Mouse (Mus musculus) hindbrain, embryonic 14.5 days (tissue): ENCODE data around the gene Olfr402. TPM values are rescaled to one million over a fixed set of nuclear protein-coding genes. Genes with fewer than 3 reads are reported as not detected.
"Not testable (repeated sequence)": the region's sequence is repeated elsewhere in the genome, so short reads cannot be mapped to it uniquely, and the experiment has no call there.

ENCODE experiments used
- ATAC-seq: fragments of 200-750 bp; cut with Nextera tagmentation; 2 replicates; pipeline ENCODE4 v1.8.0; 2017; ENCODE audit warnings: moderate number of reproducible peaks, mild to moderate bottlenecking, moderate TSS enrichment, moderate library complexity; ENCODE audit not compliant: low FRiP score
- DNase-seq: peaks from one replicate; pipeline ENCODE4 v3.0.0-alpha.2; 2015; ENCODE audit warnings: low spot score
- H3K27ac ChIP-seq: fragments of 300-500 bp; sonication (generic); 2 replicates; pipeline ENCODE4 v1.5.1; 2014; ENCODE audit warnings: mild to moderate bottlenecking, moderate library complexity
- H3K27me3 ChIP-seq: fragments of 300-500 bp; sonication (generic); 2 replicates; pipeline ENCODE4 v1.6.1; 2014; ENCODE audit warnings: mild to moderate bottlenecking, low read length, mixed read lengths; ENCODE audit not compliant: control insufficient read depth, insufficient read depth
- H3K36me3 ChIP-seq: fragments of 300-500 bp; sonication (generic); replicated peaks from 2 replicates; pipeline ENCODE4 v1.6.1; 2014; ENCODE audit not compliant: control insufficient read depth, insufficient read depth
- H3K4me1 ChIP-seq: fragments of 300-500 bp; sonication (generic); replicated peaks from 2 replicates; pipeline ENCODE4 v1.6.1; 2014; ENCODE audit warnings: antibody characterized with exemption, low read length, mixed read lengths; ENCODE audit not compliant: control insufficient read depth, insufficient read depth
- H3K4me2 ChIP-seq: fragments of 300-500 bp; sonication (generic); replicated peaks from 2 replicates; pipeline ENCODE4 v1.6.1; 2014; ENCODE audit warnings: mild to moderate bottlenecking, moderate library complexity
- H3K4me3 ChIP-seq: fragments of 300-500 bp; sonication (generic); replicated peaks from 2 replicates; pipeline ENCODE4 v1.5.1; 2014; ENCODE audit warnings: mild to moderate bottlenecking, low read length
- H3K9ac ChIP-seq: fragments of 300-500 bp; sonication (generic); 2 replicates; pipeline ENCODE4 v1.6.1; 2014
- H3K9me3 ChIP-seq: fragments of 300-500 bp; sonication (generic); 2 replicates; pipeline ENCODE4 v1.6.1; 2016; ENCODE audit warnings: low read length; ENCODE audit not compliant: control insufficient read depth
- WGBS: fragments of 180-500 bp; shearing (Covaris S2); extraction: QIAGEN DNeasy Blood & Tissue Kit; methylation state at CpG from one replicate; pipeline ENCODE4 v1.1.7; 2014; 5-methylcytosine and 5-hydroxymethylcytosine counted together
- polyA plus RNA-seq: library from polyadenylated mRNA; unstranded; fragments of >200 nt; fragmentation: Nextera tagmentation; extraction: Ambion mirVana; gene quantifications from 2 replicates; pipeline ENCODE4 v1.2.1, GENCODE M21; 2014

The Olfr402 gene
- not detected in 2 replicates for polyA plus RNA-seq

DNA sequence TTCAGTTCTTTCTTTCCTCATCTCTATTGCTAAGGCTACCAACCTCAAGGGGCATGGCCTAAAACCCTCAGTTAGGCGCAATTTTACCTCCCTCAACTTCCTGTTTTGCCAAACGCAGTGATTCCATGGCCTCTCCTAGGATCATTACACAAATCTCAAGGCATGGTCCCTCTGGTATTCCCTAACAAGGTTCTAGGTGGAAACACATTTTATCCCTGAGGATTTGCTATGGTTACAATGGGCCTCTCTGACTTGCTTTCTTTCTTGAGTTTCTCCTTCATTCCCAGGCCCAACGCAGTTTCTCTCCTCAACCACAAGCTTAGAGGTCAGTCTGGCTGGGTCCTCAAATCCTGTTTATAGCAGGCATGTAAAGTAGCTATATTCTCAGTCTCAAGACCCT is at the start of gene Olfr402:
Gene Olfr402 (plus strand): TSS at position 301 of the 400 bp plus-strand sequence.
- Histone ChIP-seq H3K4me1 (no peaks in the 10 kb centered on the region), H3K4me2 (no peak within 1 kb of the TSS), H3K4me3 (no peak within 1 kb of the TSS), H3K9me3 (peaks cover 23% of the 10 kb centered on the region), H3K27ac (no peak within 1 kb of the TSS), H3K36me3 (no peaks in the 10 kb centered on the region), H3K9ac (no peak within 1 kb of the TSS), H3K27me3 (no peaks in the 10 kb centered on the region)
- ATAC-seq (no peak), DNase-seq (no peak)
- 65% methylated on average over 3 of the region's 3 CpGs for WGBS

DNA sequence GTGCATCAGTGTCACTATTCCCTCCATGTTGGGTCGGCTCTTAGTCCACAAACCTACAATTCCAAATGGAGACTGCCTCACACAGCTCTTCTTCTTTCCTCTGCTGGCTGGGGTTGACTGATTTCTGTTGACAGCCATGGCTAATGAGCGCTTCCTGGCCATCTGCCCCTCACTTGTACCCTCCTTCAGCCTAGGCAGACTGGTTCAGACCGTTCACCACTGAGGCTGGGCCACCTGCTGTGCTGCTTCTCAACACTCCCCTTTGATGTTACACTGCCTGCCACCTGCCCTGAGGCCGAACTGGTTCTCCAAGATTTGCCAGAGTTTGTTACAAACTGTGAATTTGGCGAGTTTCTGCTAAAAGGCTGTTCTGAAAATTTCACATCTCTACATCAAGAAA is 48.3 kb upstream of the Olfr402 start:
- Histone ChIP-seq H3K36me3 (no peaks in the 10 kb centered on the region), H3K9me3 (peaks cover 19% of the 10 kb centered on the region; the same call in 1 of the 2 replicates), H3K4me2 (no peak overlapping the region), H3K27me3 (no peaks in the 10 kb centered on the region), H3K27ac (no peak overlapping the region), H3K4me1 (no peaks in the 10 kb centered on the region), H3K4me3 (no peak overlapping the region), H3K9ac (no peak overlapping the region)
- DNase-seq (no peak), ATAC-seq (no peak)
- 42% methylated on average over 5 of the region's 5 CpGs for WGBS

DNA sequence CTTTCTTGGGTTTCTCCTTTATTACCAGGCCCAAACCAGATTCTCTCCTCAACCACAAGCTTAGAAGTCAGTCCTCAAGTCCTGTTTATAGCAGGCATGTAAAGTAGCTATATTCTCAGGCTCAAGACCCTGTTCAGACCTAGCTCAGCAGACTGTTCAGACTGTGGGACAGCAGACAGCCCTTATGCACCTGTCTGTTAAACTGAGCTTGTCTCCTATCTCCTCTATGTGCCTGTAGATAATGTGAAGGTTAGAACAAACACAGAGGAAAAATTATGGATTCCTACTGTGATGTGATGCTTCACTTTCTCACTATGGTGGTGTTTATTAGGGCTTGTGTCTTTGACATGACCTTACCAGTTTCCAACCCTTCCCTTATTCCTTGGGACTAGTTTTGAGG is 39.9 kb upstream of the Olfr402 start, which contains the start of gene Olfr401:
Gene Olfr401 (plus strand): TSS at position 301 of the 400 bp plus-strand sequence.
- Histone ChIP-seq H3K27ac (no peak within 1 kb of the TSS), H3K4me1 (no peaks in the 10 kb centered on the region), H3K9me3 (peaks cover 24% of the 10 kb centered on the region), H3K27me3 (no peaks in the 10 kb centered on the region), H3K4me3 (no peak within 1 kb of the TSS), H3K9ac (no peak within 1 kb of the TSS), H3K4me2 (no peak within 1 kb of the TSS), H3K36me3 (no peaks in the 10 kb centered on the region)
- ATAC-seq: no peak
- no peak for DNase-seq

DNA sequence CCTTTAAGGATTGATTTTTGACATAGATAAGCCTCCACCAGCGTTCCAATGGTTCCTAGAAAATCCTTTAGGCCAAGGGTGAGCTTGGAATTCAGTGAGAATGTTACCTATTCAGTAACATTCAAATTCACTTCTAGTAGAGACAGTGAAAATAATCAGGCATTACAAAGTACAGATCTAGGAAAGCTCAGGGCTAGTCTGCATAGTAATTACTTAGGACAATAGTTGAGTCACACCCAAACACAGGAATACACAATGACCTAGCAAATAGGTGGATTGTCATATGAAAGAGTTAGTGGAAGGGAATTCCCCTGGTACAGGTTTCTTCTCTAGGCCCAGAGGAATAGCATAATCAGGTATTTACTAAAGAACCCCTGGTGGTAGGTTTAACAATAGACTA is 13.3 kb upstream of the Olfr402 start:
- not testable (repeated sequence) for H3K4me3 ChIP-seq, H3K36me3 ChIP-seq, ATAC-seq, H3K9ac ChIP-seq, H3K27me3 ChIP-seq, H3K4me2 ChIP-seq, H3K27ac ChIP-seq, DNase-seq, H3K4me1 ChIP-seq
- WGBS: 31% methylated on average over 1 of the region's 1 CpGs
- peaks cover 50% of the 10 kb centered on the region for H3K9me3 ChIP-seq

DNA sequence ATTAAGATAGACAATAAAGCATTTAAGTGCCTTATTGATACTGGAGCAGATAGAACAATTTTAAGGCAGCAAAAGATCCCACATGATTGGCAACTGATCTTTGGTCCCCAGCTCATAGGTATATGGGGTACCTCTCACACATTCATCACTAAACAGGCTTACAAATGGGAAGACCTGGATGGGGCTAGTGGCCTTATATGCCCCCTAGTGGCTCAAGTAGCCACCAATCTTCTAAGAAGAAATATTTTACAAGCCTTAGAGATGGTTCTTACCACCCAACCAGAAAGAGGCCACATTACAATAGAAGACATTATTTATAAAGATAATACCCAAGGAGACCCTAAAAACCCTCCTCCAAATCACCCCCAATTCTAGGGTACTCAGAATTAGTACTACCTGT is 7.5 kb upstream of the Olfr402 start:
- DNase-seq: no peak
- Histone ChIP-seq H3K9me3 (peaks cover 35% of the 10 kb centered on the region), H3K36me3 (no peaks in the 10 kb centered on the region), H3K4me3 (no peak overlapping the region), H3K4me1 (no peaks in the 10 kb centered on the region), H3K9ac (no peak overlapping the region), H3K27me3 (no peaks in the 10 kb centered on the region), H3K4me2 (no peak overlapping the region), H3K27ac (no peak overlapping the region)
- ATAC-seq: no peak

DNA sequence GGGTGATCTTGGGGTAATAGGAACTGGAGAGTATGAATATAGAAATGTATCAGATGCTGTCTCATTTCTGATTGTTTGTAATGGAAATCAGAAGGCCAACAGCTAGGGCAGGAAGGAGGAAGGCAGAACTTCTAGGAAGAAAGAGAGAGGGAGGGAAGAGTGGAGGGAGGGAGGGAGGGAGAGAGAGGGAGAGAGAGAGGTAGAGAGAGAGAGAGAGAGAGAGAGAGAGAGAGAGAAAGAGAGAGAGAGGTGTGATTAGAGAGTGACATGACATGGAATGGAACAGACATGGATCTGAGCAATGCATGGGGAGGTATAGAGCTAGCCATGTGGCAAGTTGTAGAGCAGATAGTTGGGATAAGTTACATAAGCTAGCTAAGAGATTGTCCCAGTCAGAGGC is 15.4 kb downstream of the Olfr402 start:
- Histone ChIP-seq H3K27ac (no peak overlapping the region), H3K36me3 (no peaks in the 10 kb centered on the region), H3K4me3 (no peak overlapping the region), H3K4me1 (no peaks in the 10 kb centered on the region), H3K27me3 (no peaks in the 10 kb centered on the region), H3K9me3 (no peaks in the 10 kb centered on the region), H3K4me2 (no peak overlapping the region), H3K9ac (no peak overlapping the region)
- ATAC-seq (no peak), DNase-seq (no peak)

DNA sequence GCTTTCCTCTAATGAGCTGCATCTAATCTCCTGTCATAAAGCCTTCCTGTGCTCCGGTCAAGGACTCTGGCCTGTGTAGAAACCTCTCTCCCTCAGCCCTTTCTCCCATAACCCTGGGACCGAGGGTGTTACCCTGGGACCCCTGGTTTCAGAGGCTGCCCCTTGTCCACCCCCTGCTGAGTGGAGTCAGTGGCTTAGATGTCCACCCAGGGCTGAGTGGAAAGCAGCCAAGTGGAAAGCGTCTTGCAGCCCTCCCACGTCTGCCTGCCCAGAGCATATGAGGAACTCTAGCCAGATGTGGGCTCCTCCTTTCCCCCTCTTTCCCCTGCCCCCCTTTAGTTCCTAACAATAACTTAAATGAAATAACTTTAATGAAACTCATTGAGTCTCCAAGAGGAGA is 29.8 kb downstream of the Olfr402 start:
- Histone ChIP-seq H3K9ac (no peak overlapping the region), H3K9me3 (peaks cover 19% of the 10 kb centered on the region; the same call in 1 of the 2 replicates), H3K27me3 (no peaks in the 10 kb centered on the region), H3K4me2 (no peak overlapping the region), H3K4me3 (no peak overlapping the region), H3K36me3 (no peaks in the 10 kb centered on the region), H3K4me1 (no peaks in the 10 kb centered on the region), H3K27ac (no peak overlapping the region)
- DNase-seq: no peak
- no peak for ATAC-seq
- 84% methylated on average over 4 of the region's 4 CpGs for WGBS

DNA sequence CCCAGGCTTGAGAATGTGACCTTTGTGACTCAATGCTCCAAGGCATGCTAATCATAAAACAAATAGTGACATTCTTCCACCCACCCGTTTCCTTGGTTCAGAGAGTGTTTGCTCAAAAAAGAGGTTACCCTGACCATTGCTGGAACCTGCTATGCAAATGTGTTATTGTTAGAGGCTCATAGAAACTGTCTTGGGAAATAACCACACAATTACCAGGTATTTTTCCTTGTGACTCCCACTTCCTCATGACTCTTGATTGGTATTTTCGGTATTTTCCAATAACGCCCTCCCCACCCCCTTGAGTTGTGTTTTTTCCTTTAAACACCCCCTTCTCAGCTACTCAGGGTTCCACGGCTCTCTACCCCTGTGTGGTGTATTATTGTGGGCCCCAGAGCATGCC is 30.4 kb downstream of the Olfr402 start:
- Histone ChIP-seq H3K27me3 (no peaks in the 10 kb centered on the region), H3K4me2 (no peak overlapping the region), H3K4me1 (no peaks in the 10 kb centered on the region), H3K27ac (no peak overlapping the region), H3K9ac (no peak overlapping the region), H3K9me3 (peaks cover 14% of the 10 kb centered on the region; the same call in 1 of the 2 replicates), H3K4me3 (no peak overlapping the region), H3K36me3 (no peaks in the 10 kb centered on the region)
- 81% methylated on average over 4 of the region's 4 CpGs for WGBS
- ATAC-seq: no peak
- DNase-seq: no peak

DNA sequence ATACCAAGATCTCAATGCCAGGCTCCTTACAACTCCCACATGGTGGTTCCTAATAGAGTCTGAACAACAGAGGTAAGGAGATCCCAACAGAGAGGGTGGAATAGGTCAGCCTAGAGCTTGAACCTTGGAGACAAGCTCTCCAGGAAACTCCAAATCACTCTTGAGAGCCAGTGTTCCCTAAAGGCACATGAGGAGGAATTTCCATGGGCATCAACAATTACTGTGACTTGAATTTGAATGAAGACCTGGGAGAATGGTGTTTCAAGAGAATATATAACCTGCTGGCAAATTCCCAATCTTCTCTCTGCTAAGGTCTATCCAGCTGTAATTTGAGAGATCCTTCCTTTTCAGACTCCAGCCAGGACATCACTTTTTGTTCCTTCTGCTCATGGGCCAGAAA is 32.6 kb downstream of the Olfr402 start, which contains the start of gene Olfr403:
Gene Olfr403 (plus strand): TSS at position 301 of the 400 bp plus-strand sequence.
- no peak within 1 kb of the TSS for H3K9ac ChIP-seq
- H3K4me3 ChIP-seq: no peak within 1 kb of the TSS
- no peaks in the 10 kb centered on the region for H3K27me3 ChIP-seq
- peaks cover 4% of the 10 kb centered on the region; the same call in 1 of the 2 replicates for H3K9me3 ChIP-seq
- H3K4me2 ChIP-seq: no peak within 1 kb of the TSS
- ATAC-seq (no peak), DNase-seq (no peak)
- H3K27ac ChIP-seq: no peak within 1 kb of the TSS
- H3K36me3 ChIP-seq: no peaks in the 10 kb centered on the region
- no peaks in the 10 kb centered on the region for H3K4me1 ChIP-seq
